Mouse (Mus musculus): Measurements from ENCODE around the gene B3galt5.

The B3galt5 gene

GRCm38 (mm10) chr16:96235366-96235970 lies at the start of gene B3galt5:
B3galt5 (plus strand) TSS chr16:96235801.
- peak; percentile 62; the same call in 1 of the 2 replicates for ATAC-seq (ENCODE audit: low TSS enrichment)

DNA sequence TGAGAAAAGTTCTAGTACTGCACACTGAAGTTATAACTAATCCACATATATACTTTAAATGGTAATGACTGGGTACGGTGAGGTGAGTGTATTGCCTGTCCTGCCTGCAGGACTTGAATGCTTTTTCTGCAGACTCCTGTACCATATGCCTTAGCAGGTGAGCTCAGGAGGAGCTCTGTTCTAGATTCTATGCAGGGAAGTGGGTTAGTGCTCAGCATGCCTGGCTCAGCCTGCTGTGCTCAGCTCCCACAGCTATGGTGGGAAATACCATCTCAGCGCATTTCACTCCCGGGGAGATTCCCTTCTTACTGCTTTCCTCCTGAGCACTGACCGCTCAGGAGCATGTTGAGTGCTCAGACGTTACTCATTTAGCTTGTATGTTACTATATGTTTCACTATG lies 48.0 kb upstream of the B3galt5 start:
- ATAC-seq (ENCODE audit: low TSS enrichment): no peak

- ATAC-seq (ENCODE audit: low TSS enrichment): peak; percentile 99
Observed at GRCm38 (mm10) chr16:96191531-96192506, 43.8 kb upstream of the B3galt5 start, which contains the start of gene Lca5l. Lca5l (minus strand) TSS chr16:96192271.

DNA sequence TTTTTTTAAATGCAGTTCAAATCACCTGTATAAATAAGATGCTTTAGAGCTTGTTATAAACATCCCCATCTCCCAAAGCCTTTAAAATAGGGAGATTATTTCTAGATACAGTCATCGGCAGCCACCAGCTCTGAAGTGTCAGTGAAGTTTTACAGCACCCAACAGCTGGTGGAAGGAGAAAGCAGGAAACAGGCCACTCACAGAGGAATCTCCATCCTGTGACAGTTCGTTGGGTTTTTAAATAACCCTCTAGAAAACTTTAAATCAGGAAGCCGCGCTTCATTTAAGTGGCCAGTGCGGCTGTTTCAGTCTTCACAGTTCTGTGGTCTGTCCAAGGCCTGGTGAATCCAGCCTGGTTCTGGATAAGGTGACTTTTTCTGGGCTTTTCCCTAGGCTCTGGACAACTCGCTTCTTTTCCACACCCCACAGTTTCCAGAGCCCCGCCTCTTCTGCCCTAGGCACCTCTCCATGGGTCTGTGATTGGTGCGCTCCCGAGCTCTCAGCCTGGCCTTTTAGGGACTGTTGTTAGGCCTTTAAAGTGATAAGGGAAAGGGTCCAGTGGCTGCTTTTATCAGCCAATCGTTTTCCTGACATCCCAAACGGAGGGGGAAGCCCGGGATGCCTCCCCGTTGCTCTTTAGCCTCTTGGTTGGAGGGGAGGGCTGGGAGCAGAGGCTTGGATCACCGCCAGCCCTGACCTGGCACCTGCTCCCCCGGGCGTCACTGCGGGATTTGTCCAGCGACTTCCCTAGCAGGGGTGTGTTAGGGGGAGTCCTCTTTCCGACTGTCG lies 35.5 kb upstream of the B3galt5 start, which contains the start of gene Sh3bgr:
Gene Sh3bgr, plus strand, starts transcription at position 538 of the 789 bp plus-strand sequence.
- no peak for ATAC-seq (ENCODE audit: low TSS enrichment)

DNA sequence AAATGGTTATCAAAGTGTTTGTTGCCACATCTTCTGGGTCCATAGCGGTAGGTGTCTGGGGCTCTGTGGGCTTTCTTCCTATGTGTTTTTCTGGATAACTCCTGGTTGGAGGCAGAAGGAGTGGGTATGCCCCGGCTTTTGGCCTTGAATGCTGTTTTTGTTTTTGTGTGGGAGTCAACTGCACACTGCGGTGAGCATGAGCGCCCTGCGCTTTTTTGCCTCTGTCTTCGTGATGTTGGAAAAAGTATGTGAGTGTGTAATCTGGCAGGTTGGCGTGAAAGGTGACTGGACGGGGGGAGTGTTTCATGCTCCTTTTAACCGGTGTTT lies 34.9 kb upstream of the B3galt5 start:
- ATAC-seq (ENCODE audit: low TSS enrichment): no peak

DNA sequence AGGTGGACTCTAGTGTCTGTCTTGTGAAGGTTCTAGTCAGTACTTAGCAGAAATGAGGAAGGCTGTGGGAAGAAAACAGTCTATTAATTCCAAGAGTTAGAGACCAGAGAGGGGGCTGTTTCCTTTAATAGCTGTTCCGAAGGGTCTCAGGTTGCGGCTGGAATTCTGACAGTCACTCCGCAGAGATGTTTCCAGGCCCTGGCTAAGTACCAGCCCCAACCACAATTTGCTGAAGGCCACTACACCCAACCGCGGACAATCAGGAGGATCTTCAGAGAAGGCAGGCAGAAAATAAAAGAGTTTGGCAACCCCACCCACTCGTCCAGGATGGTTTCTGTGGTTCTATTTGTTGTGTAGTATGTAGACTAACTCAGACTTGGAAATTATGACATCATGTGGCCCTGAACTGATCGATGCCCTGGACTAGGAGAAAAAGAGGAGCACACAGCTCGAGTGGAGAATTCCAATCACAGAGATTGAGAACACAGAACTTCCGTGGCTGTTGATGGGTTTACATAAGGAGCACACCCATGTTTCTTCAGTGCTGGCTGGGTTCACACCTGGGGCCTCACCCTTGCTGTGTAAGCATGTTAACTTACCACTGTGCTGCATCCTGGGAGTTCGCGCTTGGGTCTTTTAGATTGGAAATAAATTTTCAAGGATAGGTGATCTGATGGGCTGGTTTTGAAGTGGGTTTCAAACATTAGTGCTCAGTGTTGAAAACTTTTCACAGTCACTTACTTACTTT lies 33.9 kb upstream of the B3galt5 start:
- no peak for ATAC-seq (ENCODE audit: low TSS enrichment)

DNA sequence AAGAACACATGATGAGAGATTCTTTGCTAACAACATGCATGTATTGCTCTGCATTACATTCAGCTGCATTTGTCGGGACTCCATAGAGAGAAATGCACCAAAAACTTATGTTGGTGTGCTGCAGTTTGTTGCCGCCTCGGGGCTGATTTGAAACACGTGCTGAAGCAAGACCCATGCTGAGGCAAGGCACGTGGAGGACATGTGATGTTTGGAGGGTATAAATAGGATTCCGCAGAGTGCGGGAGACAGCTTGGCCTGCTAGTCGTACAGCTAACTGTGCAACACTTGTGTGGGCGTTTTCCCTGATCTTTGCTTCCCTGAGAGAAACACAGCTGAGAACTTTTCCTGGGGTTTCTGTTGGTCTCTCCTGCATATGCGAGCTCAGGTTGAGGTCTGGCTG lies 25.8 kb upstream of the B3galt5 start:
- no peak for ATAC-seq (ENCODE audit: low TSS enrichment)

DNA sequence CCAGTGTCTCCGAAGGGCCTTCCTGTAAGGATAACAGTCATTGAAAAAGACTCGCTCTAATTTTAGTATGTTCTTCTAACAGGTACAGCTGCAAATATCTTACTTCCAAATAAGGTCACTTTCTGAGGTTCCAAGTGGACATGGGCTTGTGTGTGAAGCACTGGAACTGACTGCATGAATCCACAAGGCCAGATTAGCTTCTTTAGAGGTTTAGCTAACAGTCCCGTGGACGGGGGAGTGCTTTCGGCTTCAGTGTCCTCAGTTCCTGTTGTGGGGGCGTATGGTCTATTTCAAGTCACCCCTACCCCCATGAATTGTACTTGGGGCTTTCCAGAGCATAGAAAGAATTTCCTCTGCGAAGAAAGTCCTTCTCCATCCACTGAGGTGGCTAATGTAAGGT lies 24.7 kb upstream of the B3galt5 start:
- ATAC-seq (ENCODE audit: low TSS enrichment): peak; percentile 66

DNA sequence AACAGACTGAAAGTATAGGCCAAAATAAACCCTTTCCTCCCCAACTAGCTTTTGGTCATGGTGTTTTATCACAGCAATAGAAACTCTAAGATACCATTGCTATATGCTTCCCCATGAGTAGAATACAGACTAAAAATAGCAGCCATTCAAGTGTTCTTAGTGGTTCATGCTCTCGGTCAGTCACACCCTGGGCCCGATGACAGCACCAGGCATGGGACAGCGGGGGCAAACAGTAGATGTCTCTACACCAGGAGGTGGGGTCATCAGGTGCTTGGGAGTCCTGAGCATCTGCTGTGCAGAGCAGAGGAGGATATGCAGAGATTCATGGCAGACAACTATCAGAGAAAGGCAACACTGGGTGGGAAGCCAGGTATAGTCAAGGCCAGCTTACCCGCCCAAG lies 22.6 kb upstream of the B3galt5 start:
- ATAC-seq (ENCODE audit: low TSS enrichment): no peak

DNA sequence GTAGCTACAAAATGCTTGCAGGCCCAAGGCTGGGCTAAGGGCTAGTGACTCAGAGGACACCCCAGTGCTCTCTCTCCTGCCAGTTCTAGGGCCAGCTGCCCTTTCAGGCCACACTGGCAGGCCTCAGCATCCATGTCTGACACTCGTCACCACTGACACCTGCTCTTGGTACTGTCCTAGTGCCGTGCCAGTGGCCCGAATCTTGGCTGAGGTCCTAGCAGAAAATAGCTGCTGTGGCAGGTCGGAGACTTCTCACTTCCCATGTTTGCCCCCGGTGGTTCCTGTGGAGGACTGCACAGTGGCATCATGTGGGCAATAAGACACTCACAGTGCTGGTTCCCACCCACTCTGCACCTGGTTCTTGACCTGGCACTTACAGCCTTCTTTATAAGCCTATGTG lies 14.1 kb upstream of the B3galt5 start:
- ATAC-seq (ENCODE audit: low TSS enrichment): no peak

DNA sequence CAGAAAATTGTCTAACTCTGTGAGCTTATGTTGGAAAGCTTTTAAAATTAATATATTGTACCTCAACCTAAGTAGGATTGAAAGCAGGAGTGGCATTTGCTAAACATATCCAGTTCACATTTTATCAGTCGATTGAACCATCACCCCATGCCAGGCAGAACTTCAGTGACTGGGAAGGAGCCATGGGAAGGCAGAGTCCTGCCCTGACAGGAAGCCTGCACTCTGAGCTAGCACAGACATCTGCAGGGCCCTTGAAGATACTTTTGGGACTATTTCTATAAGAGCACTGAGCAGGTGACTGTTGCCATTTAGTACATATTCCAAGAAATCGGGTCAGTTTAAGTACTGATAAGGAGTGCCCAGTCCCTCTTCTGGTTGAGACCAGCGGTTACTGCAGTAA lies 13.6 kb upstream of the B3galt5 start:
- no peak for ATAC-seq (ENCODE audit: low TSS enrichment)

DNA sequence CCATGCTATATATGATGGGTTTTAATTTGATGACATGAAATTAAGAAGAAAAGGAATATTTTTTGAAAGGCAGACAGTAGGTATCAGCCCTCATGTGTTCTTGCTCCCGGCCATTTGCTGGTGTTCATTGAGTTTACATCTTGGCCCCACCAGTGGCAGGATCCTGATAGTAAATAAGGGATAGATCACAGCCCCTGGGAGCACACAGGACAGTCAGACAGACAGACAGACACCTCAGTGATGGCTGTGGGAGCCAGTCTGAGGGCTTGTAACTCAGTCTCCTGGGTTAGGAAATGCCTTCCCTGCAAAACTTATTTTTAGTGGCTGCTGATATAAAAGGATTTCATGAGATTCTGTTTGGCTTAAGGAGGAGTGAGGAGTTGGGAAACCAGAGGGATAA lies 13.1 kb upstream of the B3galt5 start:
- ATAC-seq (ENCODE audit: low TSS enrichment): no peak

DNA sequence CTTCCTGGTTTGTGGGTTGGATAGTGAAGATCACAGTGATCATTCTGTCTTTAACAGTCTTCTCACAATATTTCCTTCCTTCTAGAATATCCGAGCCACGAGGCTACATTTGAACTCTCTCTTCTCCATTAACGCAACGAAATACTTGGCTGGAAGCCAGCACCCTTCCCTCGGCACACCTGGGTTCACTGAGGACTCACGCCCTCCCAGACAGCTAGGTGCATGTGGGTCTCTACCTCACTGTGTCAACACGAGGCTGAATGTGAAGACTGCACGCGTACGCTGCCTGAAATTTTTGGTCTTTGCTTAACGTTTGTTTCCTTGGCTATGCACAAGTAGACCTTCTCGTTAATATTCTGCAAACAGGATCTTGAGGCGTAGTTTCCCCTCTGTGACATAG lies 7.2 kb upstream of the B3galt5 start:
- no peak for ATAC-seq (ENCODE audit: low TSS enrichment)

DNA sequence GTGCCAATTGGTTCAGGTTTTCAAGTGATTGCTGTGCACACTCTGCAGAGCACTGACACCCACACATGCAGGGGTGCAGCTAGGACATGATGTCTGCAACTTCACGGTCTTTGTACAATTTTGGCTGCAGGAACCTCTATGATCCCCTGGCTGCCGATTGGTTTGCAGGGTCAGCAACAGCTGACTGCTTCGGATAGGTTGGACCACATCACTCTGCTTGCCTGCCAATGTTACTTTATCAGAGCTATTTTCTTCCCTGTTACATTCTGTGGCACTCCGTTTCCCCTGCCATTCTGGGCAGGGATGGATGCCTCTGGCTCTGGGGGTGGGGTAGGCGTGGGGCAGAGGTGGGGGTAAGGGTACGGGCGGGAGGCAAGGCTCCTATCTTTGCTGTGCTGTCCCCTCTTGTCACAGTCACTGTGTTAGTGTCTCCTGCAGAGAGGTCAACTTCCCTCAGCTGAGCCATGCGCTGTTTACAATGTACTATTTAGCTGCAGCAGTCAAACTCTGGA lies 6.5 kb upstream of the B3galt5 start:
- ATAC-seq (ENCODE audit: low TSS enrichment): peak; percentile 74

GRCm38 (mm10) chr16:96230411-96230810 lies 5.2 kb upstream of the B3galt5 start:
- ATAC-seq (ENCODE audit: low TSS enrichment): peak; percentile 78

DNA sequence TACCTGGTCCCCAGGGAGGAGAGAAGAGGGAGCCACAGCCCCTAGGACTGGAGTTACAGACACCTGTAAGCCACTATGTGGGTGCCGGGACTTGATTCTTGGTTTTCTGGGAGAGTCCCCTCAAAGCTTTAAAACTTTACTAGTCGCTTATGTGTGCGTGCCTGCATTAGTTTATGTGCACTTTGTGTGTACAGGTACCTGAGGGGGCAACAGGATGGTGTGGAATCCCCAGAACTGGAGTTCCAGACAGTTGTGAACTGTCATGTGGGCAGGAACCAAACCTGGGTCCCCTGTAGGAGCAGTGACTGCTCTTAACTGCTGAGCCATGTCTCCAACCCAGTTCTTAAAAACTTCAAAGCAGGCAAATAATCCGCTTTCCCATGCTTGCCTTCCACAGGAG lies 4.3 kb upstream of the B3galt5 start:
- no peak for ATAC-seq (ENCODE audit: low TSS enrichment)

GRCm38 (mm10) chr16:96231974-96232373 lies 3.6 kb upstream of the B3galt5 start:
- no peak for ATAC-seq (ENCODE audit: low TSS enrichment)

- no peak for ATAC-seq (ENCODE audit: low TSS enrichment)
Observed at GRCm38 (mm10) chr16:96233996-96234395, 1.6 kb upstream of the B3galt5 start.

- no peak for ATAC-seq (ENCODE audit: low TSS enrichment)
Observed at GRCm38 (mm10) chr16:96244496-96244895, 8.9 kb downstream of the B3galt5 start.

GRCm38 (mm10) chr16:96249635-96250034 lies 14.0 kb downstream of the B3galt5 start:
- ATAC-seq (ENCODE audit: low TSS enrichment): no peak

GRCm38 (mm10) chr16:96252146-96252545 lies 16.5 kb downstream of the B3galt5 start:
- ATAC-seq (ENCODE audit: low TSS enrichment): no peak

Data from frontal cortex, adult (tissue).